Mouse (Mus musculus): ENCODE results near the gene 4930572O03Rik. TPM values are rescaled to one million over a fixed set of nuclear protein-coding genes. Genes with fewer than 3 reads are reported as not detected.
"Not testable (repeated sequence)": the region's sequence is repeated elsewhere in the genome, so short reads cannot be mapped to it uniquely, and the experiment has no call there.

The 4930572O03Rik gene
- total and polyA plus RNA-seq, 2 experiments = not detected

DNA sequence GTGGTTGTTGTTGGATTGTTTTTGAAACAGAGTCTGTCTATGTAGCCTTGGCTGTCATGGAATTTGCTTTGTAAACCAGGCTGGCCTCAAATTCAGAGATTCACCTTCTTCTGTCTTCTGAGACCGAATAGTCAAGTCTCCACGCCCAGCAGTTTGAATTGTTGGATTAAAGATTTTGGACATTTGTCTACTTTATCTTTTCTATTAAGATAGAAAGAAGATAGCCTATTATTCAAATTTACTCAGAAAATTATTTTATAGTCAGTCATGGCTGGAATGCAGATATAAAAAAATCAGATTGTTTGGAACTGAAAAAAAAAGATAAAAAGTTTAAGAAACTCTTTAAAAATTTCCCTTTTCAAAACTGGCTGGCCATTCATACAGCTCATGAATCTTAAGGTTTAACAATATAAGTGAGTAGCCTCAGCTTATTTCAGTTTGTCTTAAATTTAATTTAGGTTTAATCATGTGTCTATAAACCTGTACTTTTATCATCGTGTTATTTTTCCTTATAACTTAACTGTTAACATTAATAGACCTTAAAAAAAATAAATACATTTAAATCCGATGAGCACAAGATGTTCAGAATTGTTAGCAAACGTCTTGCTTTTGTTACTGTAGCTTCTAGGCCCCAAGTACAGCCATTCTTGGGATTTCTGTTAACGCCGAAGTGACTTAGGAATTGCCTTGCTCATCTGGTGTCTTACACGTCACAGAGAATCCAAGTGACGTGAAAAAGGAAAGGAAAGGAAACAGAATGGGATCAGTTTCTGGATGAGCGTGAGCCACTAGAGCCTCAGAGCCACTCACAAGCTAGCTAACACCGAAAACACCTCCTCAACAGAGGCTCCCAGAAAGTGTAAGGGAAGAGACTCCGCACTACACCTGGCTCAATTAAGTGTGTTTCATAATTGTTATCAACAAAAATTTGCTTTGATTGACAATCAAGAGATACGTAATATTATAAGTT, 23.4 kb upstream of the 4930572O03Rik start:
- not testable (repeated sequence) for H3K4me1 ChIP-seq (ENCODE audit: control insufficient read depth, insufficient read depth, low read length); H3K27me3 ChIP-seq (ENCODE audit: control insufficient read depth, insufficient read depth, low read length); H3K27ac ChIP-seq (replicated peaks; ENCODE audit: insufficient read depth, low read depth, low read length); DNase-seq (ENCODE audit: extremely low read depth, low read depth, low spot score); H3K9ac ChIP-seq (ENCODE audit: low read depth, low read length); H3K4me3 ChIP-seq (ENCODE audit: insufficient read depth, low read depth, low read length); H3K36me3 ChIP-seq (ENCODE audit: control insufficient read depth, insufficient read depth, low read length); H3K79me2 ChIP-seq (ENCODE audit: control insufficient read depth, insufficient read depth, low read length)
- 62% methylated on average over 13 of the region's 13 CpGs for WGBS

DNA sequence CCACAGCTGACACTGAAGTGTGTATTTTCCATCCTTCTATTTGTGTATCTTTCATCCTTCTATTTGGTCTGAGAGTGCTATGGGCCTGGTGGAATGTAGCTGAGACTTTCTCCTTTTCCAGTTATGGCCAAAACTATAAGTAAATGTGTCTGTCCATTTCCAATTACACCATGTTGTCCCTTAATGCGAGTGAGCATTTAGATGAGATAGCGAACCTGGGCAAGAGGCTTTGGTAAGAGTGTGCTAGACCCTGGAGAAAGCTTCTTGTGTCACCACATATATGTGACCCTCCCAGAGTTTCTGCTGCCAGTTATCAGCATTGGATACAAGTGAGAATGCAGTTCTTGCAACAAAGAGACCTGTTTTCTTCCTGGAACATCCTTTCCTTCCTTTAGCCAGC, 22.0 kb upstream of the 4930572O03Rik start:
- H3K79me2 ChIP-seq (ENCODE audit: control insufficient read depth, insufficient read depth, low read length); H3K4me3 ChIP-seq (ENCODE audit: insufficient read depth, low read depth, low read length); DNase-seq (ENCODE audit: extremely low read depth, low read depth, low spot score); H3K4me1 ChIP-seq (ENCODE audit: control insufficient read depth, insufficient read depth, low read length); H3K9ac ChIP-seq (ENCODE audit: low read depth, low read length); H3K27ac ChIP-seq (replicated peaks; ENCODE audit: insufficient read depth, low read depth, low read length); H3K27me3 ChIP-seq (ENCODE audit: control insufficient read depth, insufficient read depth, low read length); H3K36me3 ChIP-seq (ENCODE audit: control insufficient read depth, insufficient read depth, low read length): not testable (repeated sequence)
- 56% methylated on average over 2 of the region's 2 CpGs for WGBS

DNA sequence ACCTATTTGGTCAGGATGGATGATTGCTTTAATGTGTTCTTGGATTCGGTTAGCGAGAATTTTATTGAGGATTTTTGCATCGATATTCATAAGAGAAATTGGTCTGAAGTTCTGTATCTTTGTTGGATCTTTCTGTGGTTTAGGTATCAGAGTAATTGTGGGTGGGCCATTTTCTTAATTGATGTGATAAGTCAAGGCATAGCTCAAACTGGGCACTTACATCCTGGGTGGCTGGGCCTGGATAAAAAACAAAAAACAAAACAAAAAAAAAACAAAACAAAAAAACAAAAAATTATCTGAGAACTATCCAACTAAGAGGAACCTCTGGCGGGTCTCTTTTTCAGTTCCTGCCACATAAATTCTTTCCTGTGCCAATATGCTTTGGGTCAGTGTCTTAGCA, 20.9 kb upstream of the 4930572O03Rik start:
- H3K4me3 ChIP-seq (ENCODE audit: insufficient read depth, low read depth, low read length); DNase-seq (ENCODE audit: extremely low read depth, low read depth, low spot score); H3K27me3 ChIP-seq (ENCODE audit: control insufficient read depth, insufficient read depth, low read length); H3K36me3 ChIP-seq (ENCODE audit: control insufficient read depth, insufficient read depth, low read length); H3K4me1 ChIP-seq (ENCODE audit: control insufficient read depth, insufficient read depth, low read length); H3K9ac ChIP-seq (ENCODE audit: low read depth, low read length); H3K79me2 ChIP-seq (ENCODE audit: control insufficient read depth, insufficient read depth, low read length); H3K27ac ChIP-seq (replicated peaks; ENCODE audit: insufficient read depth, low read depth, low read length): not testable (repeated sequence)
- WGBS = 84% methylated on average over 4 of the region's 4 CpGs

DNA sequence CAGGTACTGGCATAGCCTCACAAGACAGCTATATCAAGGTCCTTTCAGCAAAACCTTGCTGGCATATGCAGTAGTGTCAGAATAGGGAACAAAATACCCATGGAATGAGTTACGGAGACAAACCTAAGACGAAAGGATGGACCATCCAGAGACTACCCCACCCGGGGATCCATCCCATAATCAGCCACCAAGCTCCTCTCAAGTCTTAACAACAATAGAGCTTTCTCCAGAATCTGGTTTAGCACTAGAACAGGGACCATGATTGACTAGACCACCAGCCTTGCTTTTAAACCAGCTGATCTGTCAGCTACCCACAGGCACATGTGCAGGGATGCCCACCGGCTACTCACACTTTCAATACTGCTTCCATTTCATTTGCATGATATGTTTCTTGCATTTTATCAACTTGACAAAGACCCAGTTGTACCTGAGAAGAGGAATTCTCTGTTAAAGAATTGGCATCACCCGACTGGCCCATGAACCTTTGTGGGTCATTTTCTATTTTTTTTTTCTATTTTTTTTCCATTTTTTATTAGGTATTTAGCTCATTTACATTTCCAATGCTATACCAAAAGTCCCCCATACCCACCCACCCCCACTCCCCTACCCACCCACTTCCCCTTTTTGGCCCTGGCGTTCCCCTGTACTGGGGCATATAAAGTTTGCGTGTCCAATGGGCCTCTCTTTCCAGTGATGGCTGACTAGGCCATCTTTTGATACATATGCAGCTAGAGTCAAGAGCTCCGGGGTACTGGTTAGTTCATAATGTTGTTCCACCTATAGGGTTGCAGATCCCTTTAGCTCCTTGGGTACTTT, 17.8 kb upstream of the 4930572O03Rik start:
- H3K27ac ChIP-seq (replicated peaks; ENCODE audit: insufficient read depth, low read depth, low read length); H3K9ac ChIP-seq (ENCODE audit: low read depth, low read length); H3K36me3 ChIP-seq (ENCODE audit: control insufficient read depth, insufficient read depth, low read length); H3K4me1 ChIP-seq (ENCODE audit: control insufficient read depth, insufficient read depth, low read length); DNase-seq (ENCODE audit: extremely low read depth, low read depth, low spot score); H3K27me3 ChIP-seq (ENCODE audit: control insufficient read depth, insufficient read depth, low read length); H3K4me3 ChIP-seq (ENCODE audit: insufficient read depth, low read depth, low read length); H3K79me2 ChIP-seq (ENCODE audit: control insufficient read depth, insufficient read depth, low read length): not testable (repeated sequence)
- WGBS = 87% methylated on average over 5 of the region's 8 CpGs

DNA sequence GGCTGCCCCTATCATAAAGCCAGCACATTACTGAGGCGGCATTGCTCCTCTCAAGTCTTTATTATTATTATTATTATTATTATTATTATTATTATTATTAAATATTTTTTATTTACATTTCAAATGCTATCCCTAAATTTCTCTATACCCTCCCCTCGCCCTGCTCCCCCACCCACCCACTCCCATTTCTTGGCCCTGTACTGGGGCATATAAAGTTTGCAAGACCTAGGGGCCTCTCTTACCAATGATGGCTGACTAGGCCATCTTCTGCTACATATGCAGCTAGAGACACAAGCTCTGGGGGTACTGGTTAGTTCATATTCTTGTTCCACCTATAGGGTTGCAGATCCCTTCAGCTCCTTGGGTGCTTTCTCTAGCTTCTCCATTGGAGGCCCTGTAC, 17.1 kb upstream of the 4930572O03Rik start:
- not testable (repeated sequence) for H3K79me2 ChIP-seq (ENCODE audit: control insufficient read depth, insufficient read depth, low read length); H3K9ac ChIP-seq (ENCODE audit: low read depth, low read length); H3K4me1 ChIP-seq (ENCODE audit: control insufficient read depth, insufficient read depth, low read length); DNase-seq (ENCODE audit: extremely low read depth, low read depth, low spot score); H3K36me3 ChIP-seq (ENCODE audit: control insufficient read depth, insufficient read depth, low read length); H3K4me3 ChIP-seq (ENCODE audit: insufficient read depth, low read depth, low read length); H3K27me3 ChIP-seq (ENCODE audit: control insufficient read depth, insufficient read depth, low read length); H3K27ac ChIP-seq (replicated peaks; ENCODE audit: insufficient read depth, low read depth, low read length)
- WGBS = 75% methylated on average over 2 of the region's 2 CpGs

DNA sequence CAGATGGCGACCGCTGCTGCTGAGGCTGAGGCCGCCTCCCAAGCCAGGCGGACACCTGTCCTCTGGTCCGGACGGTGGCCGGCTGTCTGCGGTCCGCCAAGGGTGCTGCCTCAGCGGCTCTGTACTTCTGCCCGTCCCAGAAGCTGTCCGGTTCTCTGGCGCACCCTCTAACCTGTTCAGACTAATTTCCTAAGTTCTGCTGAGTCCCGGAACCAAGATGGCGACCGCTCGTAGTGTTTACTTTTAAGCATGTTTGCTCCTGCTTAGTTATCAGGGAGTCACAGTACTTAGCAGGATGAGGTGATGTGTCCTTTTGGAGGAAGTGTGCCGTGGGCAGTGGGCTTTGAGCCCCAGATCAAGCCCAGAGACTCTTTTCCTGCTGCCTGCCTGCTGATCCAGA, 13.9 kb upstream of the 4930572O03Rik start:
- H3K27me3 ChIP-seq (ENCODE audit: control insufficient read depth, insufficient read depth, low read length); DNase-seq (ENCODE audit: extremely low read depth, low read depth, low spot score); H3K9ac ChIP-seq (ENCODE audit: low read depth, low read length); H3K27ac ChIP-seq (replicated peaks; ENCODE audit: insufficient read depth, low read depth, low read length); H3K79me2 ChIP-seq (ENCODE audit: control insufficient read depth, insufficient read depth, low read length); H3K36me3 ChIP-seq (ENCODE audit: control insufficient read depth, insufficient read depth, low read length); H3K4me3 ChIP-seq (ENCODE audit: insufficient read depth, low read depth, low read length); H3K4me1 ChIP-seq (ENCODE audit: control insufficient read depth, insufficient read depth, low read length): not testable (repeated sequence)
- WGBS = 86% methylated on average over 9 of the region's 18 CpGs

DNA sequence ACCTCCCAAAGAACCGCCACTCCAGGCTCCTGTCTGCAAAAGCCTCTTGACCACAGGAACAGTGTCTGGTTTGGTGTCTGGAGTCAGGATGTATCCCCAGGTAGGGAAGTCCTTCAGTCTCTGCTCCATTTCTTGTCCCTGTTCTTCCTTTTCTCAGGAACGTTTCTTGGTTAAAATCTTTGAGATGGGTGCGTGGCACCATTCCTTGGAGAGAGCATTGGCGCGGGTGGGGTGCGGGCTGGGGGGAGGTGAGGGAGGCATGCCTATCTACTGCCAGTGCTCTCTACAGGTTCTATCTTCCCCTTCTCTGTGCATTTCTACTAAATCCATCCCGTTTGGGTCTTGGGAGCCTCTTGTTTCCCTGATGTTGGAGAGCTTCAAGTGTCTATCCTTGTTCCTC, 7.0 kb upstream of the 4930572O03Rik start:
- 67% methylated on average over 7 of the region's 7 CpGs for WGBS

DNA sequence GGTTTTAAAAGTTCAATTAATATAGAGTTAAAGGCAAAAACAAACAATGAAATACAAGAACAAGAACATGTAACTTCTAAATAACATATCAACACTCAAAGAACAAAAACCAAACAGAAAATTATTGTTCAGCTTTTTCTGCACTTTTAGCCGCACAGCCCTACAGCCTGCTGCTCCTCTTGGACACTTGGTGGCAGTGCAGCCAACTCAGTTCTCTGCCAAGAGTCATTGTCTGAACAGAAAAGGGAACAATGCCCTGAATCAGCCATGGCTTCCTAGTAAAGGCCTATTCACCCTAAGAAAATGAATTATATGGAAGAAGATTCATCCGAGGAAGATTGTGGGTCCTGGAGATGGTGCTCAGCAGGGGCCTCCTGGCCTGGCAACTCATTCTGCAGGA, 4.5 kb downstream of the 4930572O03Rik start:
- H3K79me2 ChIP-seq (ENCODE audit: control insufficient read depth, insufficient read depth, low read length); H3K27ac ChIP-seq (replicated peaks; ENCODE audit: insufficient read depth, low read depth, low read length); H3K36me3 ChIP-seq (ENCODE audit: control insufficient read depth, insufficient read depth, low read length); H3K27me3 ChIP-seq (ENCODE audit: control insufficient read depth, insufficient read depth, low read length); H3K4me3 ChIP-seq (ENCODE audit: insufficient read depth, low read depth, low read length); H3K4me1 ChIP-seq (ENCODE audit: control insufficient read depth, insufficient read depth, low read length); DNase-seq (ENCODE audit: extremely low read depth, low read depth, low spot score); H3K9ac ChIP-seq (ENCODE audit: low read depth, low read length): not testable (repeated sequence)
- 76% methylated on average over 2 of the region's 2 CpGs for WGBS

More for the DNA sequence above, 7.0 kb upstream of the 4930572O03Rik start:
- H3K4me1 ChIP-seq (ENCODE audit: control insufficient read depth, insufficient read depth, low read length); H3K27me3 ChIP-seq (ENCODE audit: control insufficient read depth, insufficient read depth, low read length); H3K27ac ChIP-seq (replicated peaks; ENCODE audit: insufficient read depth, low read depth, low read length); H3K36me3 ChIP-seq (ENCODE audit: control insufficient read depth, insufficient read depth, low read length); H3K79me2 ChIP-seq (ENCODE audit: control insufficient read depth, insufficient read depth, low read length); DNase-seq (ENCODE audit: extremely low read depth, low read depth, low spot score); H3K9ac ChIP-seq (ENCODE audit: low read depth, low read length); H3K4me3 ChIP-seq (ENCODE audit: insufficient read depth, low read depth, low read length): not testable (repeated sequence)

DNA sequence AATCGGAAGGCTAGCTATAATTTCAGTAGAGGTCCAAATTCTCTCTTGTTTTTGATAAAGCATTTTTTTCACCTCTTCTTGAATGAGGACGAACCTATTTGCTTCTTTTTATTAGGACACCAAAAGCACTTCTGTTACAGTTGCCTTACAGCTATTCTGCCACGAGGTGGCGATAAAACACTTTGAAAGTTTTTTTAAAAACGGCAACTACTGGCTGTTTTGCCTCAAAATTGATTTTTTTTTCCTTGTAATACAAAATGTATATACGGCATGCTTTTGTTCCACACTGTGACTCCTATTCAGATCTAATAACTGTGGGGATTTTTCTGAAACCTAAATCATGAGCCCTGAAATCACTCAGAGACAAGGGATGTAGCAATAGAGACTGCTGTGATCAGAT, 11.2 kb downstream of the 4930572O03Rik start:
- WGBS = 15% methylated on average over 6 of the region's 6 CpGs
- H3K27me3 ChIP-seq (ENCODE audit: control insufficient read depth, insufficient read depth, low read length) = not testable (repeated sequence)
- DNase-seq (ENCODE audit: extremely low read depth, low read depth, low spot score) = peak; percentile 7

More for the DNA sequence above, 11.2 kb downstream of the 4930572O03Rik start:
- not testable (repeated sequence) for H3K9ac ChIP-seq (ENCODE audit: low read depth, low read length); H3K27ac ChIP-seq (replicated peaks; ENCODE audit: insufficient read depth, low read depth, low read length); H3K4me1 ChIP-seq (ENCODE audit: control insufficient read depth, insufficient read depth, low read length); H3K79me2 ChIP-seq (ENCODE audit: control insufficient read depth, insufficient read depth, low read length); H3K36me3 ChIP-seq (ENCODE audit: control insufficient read depth, insufficient read depth, low read length); H3K4me3 ChIP-seq (ENCODE audit: insufficient read depth, low read depth, low read length)

Measured in liver, adult 2 months (tissue).